Mouse (Mus musculus): Measurements from ENCODE around the gene Gng12.

- TF ChIP-seq CTCF (IDR thresholded peaks at IDR 0.05) (no peak), POLR2A (IDR thresholded peaks at IDR 0.05; ENCODE audit: insufficient read depth, low read depth, low read length) (no peak), EP300 (IDR thresholded peaks at IDR 0.05; ENCODE audit: insufficient read depth, low read depth, low read length) (no peak)
Observed at GRCm38 (mm10) chr6:66915592-66915991, 19.4 kb downstream of the Gng12 start.

All from heart, adult 2 months (tissue).